Mouse (Mus musculus): ENCODE results near the gene Tnrc18. TPM values are rescaled to one million over a fixed set of nuclear protein-coding genes. Genes with fewer than 3 reads are reported as not detected.
A peak's percentile ranks its signal among the peaks of the same experiment; 100 is the strongest.

Gene Tnrc18
- polyA plus RNA-seq, 1 experiment from 2014 or later = 27.5 TPM

DNA sequence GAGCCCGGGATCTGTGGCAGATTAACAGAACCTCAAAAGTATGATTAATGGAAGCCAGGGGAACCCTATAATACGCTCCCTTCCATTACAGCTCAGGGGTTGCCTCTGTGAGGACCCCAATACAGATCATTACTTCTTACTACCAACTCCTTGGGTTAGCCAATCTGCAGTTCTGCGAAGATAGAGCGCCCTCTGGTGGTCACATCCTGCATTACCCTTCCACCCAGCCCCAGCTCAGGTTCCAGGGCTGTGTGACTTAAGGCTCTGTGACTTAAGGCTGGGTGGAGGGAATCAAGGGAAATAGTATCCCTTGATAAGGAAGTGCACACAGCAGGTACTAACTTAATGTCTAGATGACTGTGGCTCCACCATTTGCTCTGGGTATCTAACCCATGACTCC lies 99.4 kb downstream of the Tnrc18 start:
- peak; percentile 79 for DNase-seq (ENCODE audit: low spot score)
- Histone ChIP-seq H3K4me1 (ENCODE audit: control insufficient read depth, insufficient read depth, low read length) (no peaks in the 10 kb centered on the region), H3K4me2 (ENCODE audit: low read length) (no peak overlapping the region), H3K36me3 (ENCODE audit: control insufficient read depth, insufficient read depth, low read length) (peaks cover 56% of the 10 kb centered on the region), H3K9ac (ENCODE audit: low read length) (no peak overlapping the region), H3K27ac (ENCODE audit: low read depth, low read length) (no peak overlapping the region), H3K9me3 (replicated peaks; ENCODE audit: control insufficient read depth, low read length) (no peaks in the 10 kb centered on the region), H3K4me3 (ENCODE audit: low read depth, low read length) (no peak overlapping the region), H3K27me3 (replicated peaks; ENCODE audit: control insufficient read depth, insufficient read depth, low read length) (no peaks in the 10 kb centered on the region)
- WGBS = 29% methylated on average over 4 of the region's 4 CpGs
- peak; percentile 38 for ATAC-seq

DNA sequence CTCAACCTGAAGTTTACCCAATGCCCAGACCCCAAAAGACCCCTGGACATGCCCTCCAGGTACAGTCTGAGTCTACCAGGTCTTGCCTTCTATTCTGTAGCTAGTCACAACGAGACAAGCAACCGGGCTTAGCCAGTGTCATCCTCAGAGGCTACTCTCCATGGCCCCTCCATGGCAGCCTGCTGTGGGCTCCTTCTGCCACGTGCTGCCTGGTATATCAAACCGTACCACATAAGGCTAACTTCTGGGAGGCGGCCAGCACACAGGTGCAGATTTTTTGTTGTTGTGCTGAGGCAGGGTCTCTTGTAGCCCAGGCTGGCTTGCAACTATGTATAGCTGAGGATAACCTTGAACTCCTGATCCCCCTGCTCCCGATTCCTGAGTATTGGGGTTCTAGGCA lies 101.4 kb downstream of the Tnrc18 start:
- Histone ChIP-seq H3K27ac (ENCODE audit: low read depth, low read length) (no peak overlapping the region), H3K4me1 (ENCODE audit: control insufficient read depth, insufficient read depth, low read length) (no peaks in the 10 kb centered on the region), H3K9ac (ENCODE audit: low read length) (no peak overlapping the region), H3K9me3 (replicated peaks; ENCODE audit: control insufficient read depth, low read length) (no peaks in the 10 kb centered on the region), H3K4me3 (ENCODE audit: low read depth, low read length) (no peak overlapping the region), H3K27me3 (replicated peaks; ENCODE audit: control insufficient read depth, insufficient read depth, low read length) (no peaks in the 10 kb centered on the region), H3K4me2 (ENCODE audit: low read length) (no peak overlapping the region), H3K36me3 (ENCODE audit: control insufficient read depth, insufficient read depth, low read length) (peaks cover 57% of the 10 kb centered on the region)
- DNase-seq (ENCODE audit: low spot score) (no peak), ATAC-seq (no peak)
- 86% methylated on average over 6 of the region's 6 CpGs for WGBS

DNA sequence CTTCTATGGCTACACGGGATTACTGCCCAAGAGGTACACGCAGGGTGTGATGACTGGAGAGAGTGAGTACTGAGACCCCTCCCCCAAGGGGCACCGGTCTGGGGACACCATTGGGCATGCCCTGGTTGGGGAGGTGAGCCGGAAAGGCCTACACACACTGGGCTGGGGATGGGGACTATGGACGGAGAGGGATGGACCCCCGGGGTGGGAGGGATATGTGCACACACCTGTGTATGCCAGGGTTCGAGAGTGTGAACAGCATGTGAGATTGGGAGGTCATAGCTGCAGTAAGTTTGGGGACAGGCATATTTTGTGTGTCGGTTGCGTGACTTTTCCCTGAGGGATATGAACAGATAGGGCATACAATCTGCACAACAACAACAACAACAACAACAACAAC lies 102.4 kb downstream of the Tnrc18 start:
- H3K4me3 ChIP-seq (ENCODE audit: low read depth, low read length) = no peak overlapping the region
- H3K27ac ChIP-seq (ENCODE audit: low read depth, low read length) = no peak overlapping the region
- H3K36me3 ChIP-seq (ENCODE audit: control insufficient read depth, insufficient read depth, low read length) = peaks cover 61% of the 10 kb centered on the region
- H3K27me3 ChIP-seq (replicated peaks; ENCODE audit: control insufficient read depth, insufficient read depth, low read length) = no peaks in the 10 kb centered on the region
- H3K9ac ChIP-seq (ENCODE audit: low read length) = no peak overlapping the region
- H3K9me3 ChIP-seq (replicated peaks; ENCODE audit: control insufficient read depth, low read length) = no peaks in the 10 kb centered on the region
- DNase-seq (ENCODE audit: low spot score) = no peak
- no peak for ATAC-seq
- WGBS = 86% methylated on average over 9 of the region's 9 CpGs
- no peaks in the 10 kb centered on the region for H3K4me1 ChIP-seq (ENCODE audit: control insufficient read depth, insufficient read depth, low read length)
- H3K4me2 ChIP-seq (ENCODE audit: low read length) = no peak overlapping the region

DNA sequence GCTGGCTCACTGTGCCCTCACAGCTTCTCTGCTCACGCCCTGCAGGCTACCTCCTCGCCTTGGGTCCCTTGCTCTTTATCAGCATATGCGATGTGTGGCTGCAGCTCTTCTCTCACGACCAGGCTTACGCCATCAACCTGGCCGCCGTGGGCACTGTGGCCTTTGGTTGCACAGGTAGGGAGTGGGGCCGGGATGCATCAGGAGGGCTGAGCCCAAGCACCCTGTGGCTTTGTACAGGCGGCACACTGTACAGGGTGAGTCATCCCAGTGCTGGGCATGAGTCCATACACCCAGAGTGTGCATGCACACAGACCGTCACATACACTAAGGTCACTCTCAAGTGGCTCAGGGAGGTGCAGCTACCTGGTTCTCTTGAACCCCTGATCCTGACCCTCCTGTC lies 103.5 kb downstream of the Tnrc18 start:
- peaks cover 64% of the 10 kb centered on the region for H3K36me3 ChIP-seq (ENCODE audit: control insufficient read depth, insufficient read depth, low read length)
- no peaks in the 10 kb centered on the region for H3K4me1 ChIP-seq (ENCODE audit: control insufficient read depth, insufficient read depth, low read length)
- H3K9ac ChIP-seq (ENCODE audit: low read length) = no peak overlapping the region
- H3K4me2 ChIP-seq (ENCODE audit: low read length) = no peak overlapping the region
- ATAC-seq = no peak
- 94% methylated on average over 10 of the region's 10 CpGs for WGBS
- H3K27ac ChIP-seq (ENCODE audit: low read depth, low read length) = no peak overlapping the region
- H3K9me3 ChIP-seq (replicated peaks; ENCODE audit: control insufficient read depth, low read length) = no peaks in the 10 kb centered on the region
- H3K4me3 ChIP-seq (ENCODE audit: low read depth, low read length) = no peak overlapping the region
- H3K27me3 ChIP-seq (replicated peaks; ENCODE audit: control insufficient read depth, insufficient read depth, low read length) = no peaks in the 10 kb centered on the region
- DNase-seq (ENCODE audit: low spot score) = no peak

DNA sequence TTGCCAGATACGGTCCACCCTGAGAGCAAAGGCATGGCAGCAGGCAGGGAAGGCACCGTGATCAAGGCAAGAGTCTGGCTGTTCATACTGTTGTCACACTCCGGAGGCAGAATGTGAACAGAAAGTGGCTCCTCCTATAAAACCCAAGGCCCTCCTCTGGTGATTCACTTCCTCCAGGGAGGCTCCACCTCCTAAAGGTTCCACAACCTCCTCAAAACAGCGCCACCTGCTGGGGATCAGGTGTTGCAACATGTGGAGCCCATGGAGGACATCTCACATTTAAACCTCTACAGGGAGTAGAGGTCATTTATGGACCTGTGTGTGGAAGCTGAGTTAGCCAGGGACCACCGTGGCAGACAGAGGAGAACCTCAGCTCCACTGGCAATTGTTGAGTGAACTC lies 105.1 kb downstream of the Tnrc18 start:
- no peak overlapping the region for H3K27ac ChIP-seq (ENCODE audit: low read depth, low read length)
- H3K36me3 ChIP-seq (ENCODE audit: control insufficient read depth, insufficient read depth, low read length) = peaks cover 62% of the 10 kb centered on the region
- no peaks in the 10 kb centered on the region for H3K27me3 ChIP-seq (replicated peaks; ENCODE audit: control insufficient read depth, insufficient read depth, low read length)
- no peak overlapping the region for H3K4me3 ChIP-seq (ENCODE audit: low read depth, low read length)
- ATAC-seq (no peak), DNase-seq (ENCODE audit: low spot score) (no peak)
- H3K9ac ChIP-seq (ENCODE audit: low read length) = no peak overlapping the region
- no peaks in the 10 kb centered on the region for H3K9me3 ChIP-seq (replicated peaks; ENCODE audit: control insufficient read depth, low read length)
- no peaks in the 10 kb centered on the region for H3K4me1 ChIP-seq (ENCODE audit: control insufficient read depth, insufficient read depth, low read length)
- no peak overlapping the region for H3K4me2 ChIP-seq (ENCODE audit: low read length)
- WGBS = 86% methylated on average over 5 of the region's 5 CpGs

DNA sequence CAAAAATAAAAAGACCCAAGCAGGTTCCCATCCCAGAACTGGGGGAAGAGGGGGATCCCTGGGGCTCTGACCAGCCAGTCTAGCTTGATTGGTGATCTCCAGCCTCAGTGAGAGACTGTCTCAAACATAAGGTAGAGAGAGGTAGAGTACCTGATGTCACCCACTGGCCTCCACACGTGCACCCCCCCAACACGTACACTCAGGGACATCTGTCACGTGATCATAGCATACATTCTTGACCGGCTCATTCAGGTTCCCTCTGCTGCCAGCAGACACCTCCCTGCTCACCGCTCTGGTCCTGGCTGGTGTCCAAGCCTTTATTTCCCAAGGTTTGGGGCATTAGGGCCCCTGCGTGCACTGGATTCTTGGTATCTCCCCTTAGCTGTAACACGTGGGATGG lies 108.0 kb downstream of the Tnrc18 start:
- H3K4me2 ChIP-seq (ENCODE audit: low read length) = no peak overlapping the region
- no peak overlapping the region for H3K27ac ChIP-seq (ENCODE audit: low read depth, low read length)
- H3K9me3 ChIP-seq (replicated peaks; ENCODE audit: control insufficient read depth, low read length) = no peaks in the 10 kb centered on the region
- H3K27me3 ChIP-seq (replicated peaks; ENCODE audit: control insufficient read depth, insufficient read depth, low read length) = no peaks in the 10 kb centered on the region
- H3K36me3 ChIP-seq (ENCODE audit: control insufficient read depth, insufficient read depth, low read length) = peaks cover 65% of the 10 kb centered on the region
- no peak overlapping the region for H3K4me3 ChIP-seq (ENCODE audit: low read depth, low read length)
- no peak for ATAC-seq
- no peak for DNase-seq (ENCODE audit: low spot score)
- no peak overlapping the region for H3K9ac ChIP-seq (ENCODE audit: low read length)
- H3K4me1 ChIP-seq (ENCODE audit: control insufficient read depth, insufficient read depth, low read length) = no peaks in the 10 kb centered on the region
- WGBS = 74% methylated on average over 7 of the region's 7 CpGs

DNA sequence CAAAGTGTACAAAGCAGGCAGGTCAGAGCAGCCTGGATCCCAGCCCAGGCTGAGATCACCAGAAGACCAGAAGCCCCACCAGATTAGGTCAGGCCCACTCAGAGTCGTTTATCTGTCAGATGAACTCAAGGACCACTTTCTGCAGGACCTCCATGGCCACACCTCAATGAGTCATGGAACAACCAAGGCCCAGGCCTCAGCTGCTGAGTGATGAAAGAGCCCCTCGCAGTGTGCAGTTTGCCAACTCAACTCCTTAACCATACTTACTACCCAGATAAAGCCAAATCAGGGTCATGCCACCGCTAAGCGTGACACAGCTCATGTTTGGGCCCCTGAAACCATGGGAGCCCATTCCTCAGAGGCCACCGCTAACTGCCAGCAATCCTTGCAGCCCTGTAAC lies 109.8 kb downstream of the Tnrc18 start:
- ATAC-seq (no peak), DNase-seq (ENCODE audit: low spot score) (no peak)
- Histone ChIP-seq H3K9me3 (replicated peaks; ENCODE audit: control insufficient read depth, low read length) (no peaks in the 10 kb centered on the region), H3K9ac (ENCODE audit: low read length) (no peak overlapping the region), H3K36me3 (ENCODE audit: control insufficient read depth, insufficient read depth, low read length) (peaks cover 52% of the 10 kb centered on the region), H3K27me3 (replicated peaks; ENCODE audit: control insufficient read depth, insufficient read depth, low read length) (no peaks in the 10 kb centered on the region), H3K4me3 (ENCODE audit: low read depth, low read length) (no peak overlapping the region), H3K27ac (ENCODE audit: low read depth, low read length) (no peak overlapping the region), H3K4me1 (ENCODE audit: control insufficient read depth, insufficient read depth, low read length) (peaks cover 12% of the 10 kb centered on the region), H3K4me2 (ENCODE audit: low read length) (no peak overlapping the region)
- WGBS = 92% methylated on average over 5 of the region's 5 CpGs

DNA sequence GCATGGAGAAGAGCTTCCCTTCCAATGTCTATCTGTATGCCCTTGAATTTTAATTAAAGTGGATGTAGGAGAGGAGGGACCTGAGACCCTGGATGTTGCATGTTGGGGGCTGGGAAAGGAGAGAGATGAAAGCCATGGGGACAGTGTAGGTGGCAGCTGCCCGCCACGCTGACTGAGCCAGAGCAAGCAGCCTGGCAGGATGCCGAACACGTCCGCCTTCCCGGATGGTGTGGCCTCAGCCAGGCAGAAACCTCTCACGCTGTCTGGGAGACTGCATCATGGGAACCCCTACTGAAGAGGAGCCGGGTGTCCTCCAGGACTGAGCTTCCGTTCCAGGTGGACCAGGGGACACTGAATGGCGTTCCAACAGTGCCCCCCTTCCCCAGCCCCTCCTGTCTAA lies 113.9 kb downstream of the Tnrc18 start:
- ATAC-seq = no peak
- Histone ChIP-seq H3K4me3 (ENCODE audit: low read depth, low read length) (peak overlapping the region; percentile 76), H3K36me3 (ENCODE audit: control insufficient read depth, insufficient read depth, low read length) (peaks cover 17% of the 10 kb centered on the region), H3K4me1 (ENCODE audit: control insufficient read depth, insufficient read depth, low read length) (peaks cover 15% of the 10 kb centered on the region), H3K9ac (ENCODE audit: low read length) (peak overlapping the region; percentile 94), H3K27ac (ENCODE audit: low read depth, low read length) (no peak overlapping the region), H3K4me2 (ENCODE audit: low read length) (peak overlapping the region; percentile 80), H3K9me3 (replicated peaks; ENCODE audit: control insufficient read depth, low read length) (no peaks in the 10 kb centered on the region), H3K27me3 (replicated peaks; ENCODE audit: control insufficient read depth, insufficient read depth, low read length) (peaks cover 5% of the 10 kb centered on the region)
- 77% methylated on average over 10 of the region's 10 CpGs for WGBS
- peak; percentile 59 for DNase-seq (ENCODE audit: low spot score)

DNA sequence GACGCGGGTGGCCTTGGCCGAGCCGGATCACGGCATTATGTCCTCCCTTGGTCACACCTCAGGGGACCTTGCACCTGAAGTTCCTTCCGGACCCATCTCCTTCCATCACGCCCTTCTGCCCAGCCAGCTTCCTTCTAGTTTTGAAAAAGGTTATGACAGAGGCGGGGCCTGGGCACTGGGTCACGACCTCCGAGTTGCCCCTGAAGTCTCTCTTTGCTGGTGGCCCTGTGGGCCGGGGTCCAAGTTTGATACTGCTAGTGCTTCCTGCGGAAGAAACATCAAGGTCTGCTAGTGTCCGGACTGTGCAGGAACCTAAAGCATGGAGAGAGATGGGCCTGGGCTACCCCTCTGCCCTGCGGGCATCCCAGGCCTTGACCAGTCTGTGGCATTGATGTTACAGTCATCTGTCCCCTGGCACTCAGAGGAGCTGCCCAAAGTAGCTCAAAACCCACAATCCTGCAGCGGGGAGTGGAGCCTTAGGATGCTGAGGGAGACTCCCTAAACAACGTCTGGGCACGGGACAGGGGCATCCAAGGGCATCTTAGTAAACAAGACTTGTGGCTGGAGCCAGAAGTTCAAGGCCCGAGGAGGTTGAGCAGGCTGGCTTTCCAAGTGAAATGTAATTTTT lies 114.8 kb downstream of the Tnrc18 start:
- no peak for ATAC-seq
- peak overlapping the region; percentile 80 for H3K4me2 ChIP-seq (ENCODE audit: low read length)
- no peak for DNase-seq (ENCODE audit: low spot score)
- no peaks in the 10 kb centered on the region for H3K9me3 ChIP-seq (replicated peaks; ENCODE audit: control insufficient read depth, low read length)
- H3K27me3 ChIP-seq (replicated peaks; ENCODE audit: control insufficient read depth, insufficient read depth, low read length) = peaks cover 5% of the 10 kb centered on the region
- H3K9ac ChIP-seq (ENCODE audit: low read length) = peak overlapping the region; percentile 94
- H3K27ac ChIP-seq (ENCODE audit: low read depth, low read length) = no peak overlapping the region
- H3K36me3 ChIP-seq (ENCODE audit: control insufficient read depth, insufficient read depth, low read length) = peaks cover 15% of the 10 kb centered on the region; the same call in 1 of the 2 replicates
- H3K4me3 ChIP-seq (ENCODE audit: low read depth, low read length) = peak overlapping the region; percentile 76
- 19% methylated on average over 18 of the region's 18 CpGs for WGBS
- peaks cover 15% of the 10 kb centered on the region for H3K4me1 ChIP-seq (ENCODE audit: control insufficient read depth, insufficient read depth, low read length)

Measured in forebrain, embryonic 14.5 days (tissue).